Mouse (Mus musculus) cerebellum, adult 8-10 months (tissue): ENCODE measurements at regions not wholly inside any gene's neighbourhood (a gene's known extent, or its start where the extent isn't known, plus 50 kb on each side); places are given as distances from the start of the nearest gene placed in this dataset.

Experiments used
- DNase-seq: peaks from one replicate; pipeline ENCODE4 v3.0.0; 2022

DNA sequence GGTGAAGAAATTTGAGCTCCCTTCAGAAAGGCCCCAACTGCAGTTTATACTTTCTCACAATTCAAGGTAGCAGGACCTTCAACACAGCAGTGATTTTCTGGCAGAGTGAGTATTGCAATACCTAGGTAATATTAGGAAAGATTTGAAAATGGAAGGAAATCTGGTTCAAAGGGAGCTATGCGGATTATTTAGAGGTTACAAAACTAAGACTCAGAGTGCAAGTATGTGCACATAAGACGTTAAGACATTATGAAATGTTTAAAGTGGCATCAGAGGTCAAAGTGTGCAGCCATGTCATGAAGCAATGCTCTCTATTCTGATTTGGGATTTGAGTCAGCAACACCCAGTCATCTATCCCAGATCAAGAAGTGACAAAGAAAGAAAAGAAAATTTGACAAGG, 164.6 kb downstream of the Ptn start:
- no peak for DNase-seq

DNA sequence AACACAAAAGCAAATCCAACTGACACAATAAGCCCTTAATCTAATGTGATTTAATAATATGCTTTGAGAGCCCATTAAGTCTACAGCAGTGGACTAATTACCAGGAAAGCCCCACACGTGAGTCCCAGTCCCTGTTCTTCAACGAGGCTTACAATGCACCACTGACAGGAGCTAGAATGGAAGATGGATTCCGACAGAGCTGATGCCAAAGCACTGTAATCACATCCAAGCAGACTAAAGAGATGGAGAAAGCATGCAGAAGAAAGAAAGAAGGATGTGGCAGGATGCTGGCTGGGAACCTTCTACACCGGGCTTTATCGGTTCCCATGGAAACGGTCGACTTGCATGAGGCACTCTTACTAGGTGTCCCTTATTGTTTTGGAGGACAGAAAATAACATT, 165.1 kb downstream of the Ptn start:
- DNase-seq, result no peak

GRCm38 (mm10) chr6:36637031-36637430, 173.0 kb downstream of the Ptn start:
- DNase-seq, result no peak

GRCm38 (mm10) chr6:36627648-36628047, 182.4 kb downstream of the Ptn start:
- peak; percentile 8 for DNase-seq

- DNase-seq, result no peak
These were observed 201.6 kb downstream of the Ptn start for GRCm38 (mm10) chr6:36608281-36608970.

GRCm38 (mm10) chr6:36605578-36606205, 204.3 kb downstream of the Ptn start:
- no peak for DNase-seq

DNA sequence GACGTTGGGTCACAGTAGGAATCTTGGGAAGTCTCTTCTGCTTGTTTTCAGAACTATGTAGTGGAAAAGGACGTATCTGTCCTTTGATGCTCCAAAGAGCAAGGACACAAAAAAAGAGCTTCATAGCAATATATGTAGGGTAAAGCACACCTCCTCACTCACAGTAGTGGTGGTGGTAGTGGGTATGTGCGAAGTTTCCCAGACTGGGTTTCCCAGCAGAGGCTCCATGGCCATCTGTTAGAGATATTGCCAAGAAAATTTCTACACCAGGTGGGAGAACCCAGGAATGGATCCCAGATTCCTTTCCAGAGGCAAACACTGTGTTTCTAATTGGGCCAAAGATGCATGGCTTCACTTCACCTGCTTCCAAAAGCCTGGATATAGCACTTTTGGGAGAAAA, 205.2 kb downstream of the Ptn start:
- no peak for DNase-seq

GRCm38 (mm10) chr6:36596574-36596973, 208.7 kb downstream of the Chrm2 start:
- no peak for DNase-seq

- no peak for DNase-seq
These were observed 203.2 kb downstream of the Chrm2 start for GRCm38 (mm10) chr6:36590881-36591630.

GRCm38 (mm10) chr6:36581043-36581442, 193.2 kb downstream of the Chrm2 start:
- no peak for DNase-seq
